Mouse (Mus musculus): Measurements from ENCODE around the gene Mrpl21. TPM values are rescaled to one million over a fixed set of nuclear protein-coding genes. Genes with fewer than 3 reads are reported as not detected.

Mrpl21 gene
- polyA plus RNA-seq, 1 experiment from 2014 or later = 147 TPM

DNA sequence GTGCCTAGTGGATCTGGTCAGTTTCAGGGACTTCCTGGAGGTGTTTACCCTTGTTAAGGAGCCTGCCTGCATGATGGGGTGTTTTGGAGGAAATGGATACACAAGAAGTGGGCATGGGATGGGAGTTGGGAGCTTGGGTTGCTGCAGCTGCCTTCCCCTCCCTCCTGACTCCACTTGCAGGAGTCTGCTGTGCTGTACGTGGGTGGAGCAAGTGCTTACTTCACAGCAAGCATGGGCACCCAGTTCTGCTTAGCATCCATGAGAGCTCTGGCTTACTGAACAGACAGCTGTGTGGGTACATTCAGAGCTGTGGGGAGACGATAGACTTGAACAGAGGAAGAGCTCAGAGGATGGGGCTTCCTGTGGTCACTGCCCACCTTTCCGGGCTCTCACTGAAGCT lies 58.3 kb downstream of the Mrpl21 start:
- Histone ChIP-seq H3K27ac (ENCODE audit: low read depth) (no peak overlapping the region), H3K4me3 (ENCODE audit: low read depth, low read length) (no peak overlapping the region), H3K9me3 (ENCODE audit: control insufficient read depth, low read length) (no peaks in the 10 kb centered on the region), H3K27me3 (replicated peaks; ENCODE audit: control insufficient read depth, insufficient read depth, low read length) (no peaks in the 10 kb centered on the region), H3K9ac (ENCODE audit: low read length) (no peak overlapping the region), H3K4me1 (replicated peaks; ENCODE audit: control insufficient read depth, insufficient read depth, low read length) (peaks cover 3% of the 10 kb centered on the region; the same call in 1 of the 2 replicates), H3K36me3 (ENCODE audit: control insufficient read depth, insufficient read depth, low read length) (no peaks in the 10 kb centered on the region), H3K4me2 (ENCODE audit: low read length) (no peak overlapping the region)
- ATAC-seq (replicated peaks; ENCODE audit: low FRiP score, low TSS enrichment, low read depth) = no peak
- DNase-seq (ENCODE audit: low spot score) = no peak
- 68% methylated on average over 3 of the region's 3 CpGs for WGBS

Small RNAs within 50 kb of the gene (microRNA-seq; reads per million reads assigned to microRNA genes)
- gene Mir6984 = 0.25 reads per million

Other genes starting within 250 kb of the Mrpl21 start
- 9.3 and 10.5 TPM in 2 replicates for gene Ighmbp2, start 116 bp downstream of the Mrpl21 start, polyA plus RNA-seq (2014; fragmentation: Nextera tagmentation; extraction: Ambion mirVana)
- gene Cpt1a, start 39.4 kb downstream of the Mrpl21 start, polyA plus RNA-seq (2014; fragmentation: Nextera tagmentation; extraction: Ambion mirVana) = 22.8 and 24.3 TPM in 2 replicates
- gene Tesmin, start 106.0 kb downstream of the Mrpl21 start, polyA plus RNA-seq (2014; fragmentation: Nextera tagmentation; extraction: Ambion mirVana) = 0.16 and 0.51 TPM in 2 replicates
- 21.2 and 25.2 TPM in 2 replicates for gene Gal, start 131.6 kb downstream of the Mrpl21 start, polyA plus RNA-seq (2014; fragmentation: Nextera tagmentation; extraction: Ambion mirVana)

Data from intestine, embryonic 14.5 days (tissue).